Mouse (Mus musculus) CH12F3 (cell line): ENCODE data around the gene Nudt14.

Experiments
- in situ Hi-C: fragments of 300-500 bp; cut with MboI; formaldehyde crosslinking; loops from 2 replicates; pipeline ENCODE4 v1.14.3; 2020; ENCODE audit warnings: low sequenced_read_pairs

Gene Nudt14

DNA sequence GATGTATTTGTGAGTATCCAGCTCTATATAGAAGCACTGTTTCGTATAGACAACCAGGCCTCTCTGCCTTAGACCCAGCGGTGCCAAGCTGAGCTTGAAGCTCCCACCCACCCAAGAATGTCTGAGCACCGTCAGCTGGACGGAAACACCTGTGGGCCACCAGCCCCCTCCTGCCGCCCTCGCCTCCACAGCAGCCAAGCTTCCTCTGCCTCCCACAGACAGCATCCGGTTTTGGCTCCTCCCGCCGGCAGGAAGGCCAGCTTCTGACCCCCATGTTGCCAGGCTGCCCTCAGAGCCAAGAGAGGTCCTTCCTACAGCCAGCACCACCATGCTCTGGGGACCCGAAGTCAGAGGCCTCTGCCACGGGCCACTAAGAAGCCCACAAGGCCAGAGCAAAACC lies 27.4 kb downstream of the Nudt14 start:
- in situ Hi-C loops, result no loop called here

- in situ Hi-C loops, result no loop called here
Measured at GRCm38 (mm10) chr12:112912951-112913745, 28.8 kb downstream of the Nudt14 start.

GRCm38 (mm10) chr12:112911701-112912100 lies 30.2 kb downstream of the Nudt14 start:
- in situ Hi-C loops, result no loop called here

GRCm38 (mm10) chr12:112908991-112909390 lies 32.9 kb downstream of the Nudt14 start:
- in situ Hi-C loops, result no loop called here

GRCm38 (mm10) chr12:112905001-112905400 lies 36.9 kb downstream of the Nudt14 start:
- in situ Hi-C loops, result no loop called here

- in situ Hi-C loops, result no loop called here
Measured at GRCm38 (mm10) chr12:112903941-112904340, 38.0 kb downstream of the Nudt14 start.

DNA sequence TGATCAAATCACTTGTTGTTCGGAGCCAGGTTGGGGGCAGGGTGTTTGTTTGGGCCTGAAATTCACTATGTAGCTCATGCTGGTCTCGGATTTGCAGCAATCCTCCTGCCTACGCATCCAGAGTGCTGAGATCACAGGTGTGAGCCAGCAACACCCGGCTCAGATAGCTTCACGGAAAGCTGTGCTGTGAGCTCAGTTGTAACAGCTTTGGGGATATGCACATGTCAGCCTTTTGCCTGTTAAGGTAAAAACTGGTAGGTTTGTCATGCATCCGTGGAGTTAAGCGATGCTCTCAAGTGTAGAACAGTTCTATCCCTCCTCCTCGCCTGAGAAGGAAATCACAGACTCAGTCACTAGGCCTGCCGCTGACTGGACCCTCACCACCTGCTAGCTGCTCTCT lies 41.3 kb downstream of the Nudt14 start:
- in situ Hi-C loops, result no loop called here

DNA sequence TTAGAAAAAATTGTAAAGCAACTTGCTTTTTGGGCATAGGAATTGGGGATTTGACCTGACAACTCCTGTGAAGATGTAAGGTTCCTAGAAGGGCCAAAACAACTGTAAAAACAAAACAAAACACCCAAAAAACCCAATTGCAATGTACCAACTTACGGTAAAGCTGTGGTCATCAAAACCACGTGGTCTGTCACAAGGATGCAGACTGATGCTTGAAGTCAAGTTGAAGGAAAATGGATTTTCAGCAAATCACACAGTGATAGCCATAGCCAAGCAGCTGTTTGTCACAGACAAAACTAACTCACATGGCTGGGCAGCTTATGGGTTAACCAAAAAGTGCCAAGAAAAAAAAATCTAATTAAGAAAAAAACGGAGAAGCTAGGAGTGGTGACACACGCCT lies 43.0 kb downstream of the Nudt14 start:
- in situ Hi-C loops, result no loop called here

DNA sequence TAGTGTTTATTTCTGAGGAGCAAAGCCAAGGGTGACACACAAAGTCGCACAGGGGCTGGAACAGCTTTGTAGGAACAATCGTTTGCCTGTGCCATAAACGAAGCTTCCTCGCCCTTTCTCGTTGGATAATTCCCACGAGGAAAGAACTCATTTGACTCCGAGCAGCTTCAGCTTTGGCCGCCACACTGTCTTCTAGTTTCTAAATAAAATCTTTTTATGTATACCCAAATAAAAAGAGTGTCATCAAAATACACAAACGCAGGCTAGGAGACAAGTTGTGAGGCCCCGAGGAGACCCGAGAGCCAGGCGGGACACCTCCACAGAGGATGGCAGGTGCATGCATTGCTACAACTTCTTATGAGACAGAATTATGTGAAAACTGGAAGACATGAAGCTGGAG lies 43.6 kb downstream of the Nudt14 start:
- in situ Hi-C loops, result no loop called here

GRCm38 (mm10) chr12:112897522-112898212 lies 44.3 kb downstream of the Nudt14 start:
- in situ Hi-C loops, result no loop called here

DNA sequence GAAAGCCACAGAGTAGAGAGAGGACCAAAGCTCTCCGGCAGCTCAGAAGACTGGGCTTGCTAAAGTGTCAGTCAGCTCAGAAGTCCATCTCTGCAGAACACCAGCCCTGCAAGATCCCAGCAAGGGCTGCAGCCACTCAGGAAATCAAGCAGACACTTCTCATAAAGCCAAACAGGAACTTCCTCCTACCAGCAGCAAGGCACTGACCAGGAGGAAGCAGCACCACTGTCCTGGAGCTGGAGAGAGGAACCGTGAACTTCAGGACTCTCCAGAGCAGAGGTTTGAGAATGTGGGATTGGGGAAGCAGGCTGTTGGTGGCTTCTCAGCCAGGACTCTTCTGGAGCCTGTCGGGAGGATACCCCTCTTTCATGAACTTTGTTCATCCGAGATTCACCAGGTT lies 47.0 kb downstream of the Nudt14 start:
- in situ Hi-C loops, result no loop called here

DNA sequence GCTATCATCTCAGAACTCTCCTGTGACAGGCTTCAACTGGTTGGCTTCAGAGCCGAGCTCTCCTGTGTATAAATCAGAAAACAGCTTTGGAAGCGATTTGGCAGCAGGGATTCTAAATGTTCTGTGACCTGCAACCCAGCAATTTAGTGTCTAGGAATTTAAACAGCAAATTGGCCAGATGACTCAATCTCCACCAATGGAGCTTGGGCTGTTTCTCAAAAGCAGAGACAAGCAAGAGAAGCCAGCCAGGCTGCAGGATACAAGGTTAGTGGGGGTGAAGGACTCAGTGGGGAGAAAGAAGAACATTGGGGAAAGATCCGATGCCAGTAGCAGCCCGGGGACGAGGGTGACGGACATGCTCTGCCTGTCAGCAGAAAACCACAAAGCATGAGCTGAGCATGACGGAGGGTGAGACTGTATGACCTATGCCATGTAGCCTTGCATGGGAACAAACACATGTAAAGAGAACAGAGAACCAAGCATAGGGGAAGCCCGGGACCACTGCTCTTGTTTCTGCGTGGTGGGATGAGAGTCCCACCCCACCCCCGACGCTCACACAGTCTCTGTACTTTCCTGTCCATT lies 47.5 kb downstream of the Nudt14 start:
- in situ Hi-C loops, result no loop called here

- in situ Hi-C loops, result no loop called here
Measured at GRCm38 (mm10) chr12:112885465-112885864, 56.5 kb downstream of the Nudt14 start.
